In the genomic region with DNA sequence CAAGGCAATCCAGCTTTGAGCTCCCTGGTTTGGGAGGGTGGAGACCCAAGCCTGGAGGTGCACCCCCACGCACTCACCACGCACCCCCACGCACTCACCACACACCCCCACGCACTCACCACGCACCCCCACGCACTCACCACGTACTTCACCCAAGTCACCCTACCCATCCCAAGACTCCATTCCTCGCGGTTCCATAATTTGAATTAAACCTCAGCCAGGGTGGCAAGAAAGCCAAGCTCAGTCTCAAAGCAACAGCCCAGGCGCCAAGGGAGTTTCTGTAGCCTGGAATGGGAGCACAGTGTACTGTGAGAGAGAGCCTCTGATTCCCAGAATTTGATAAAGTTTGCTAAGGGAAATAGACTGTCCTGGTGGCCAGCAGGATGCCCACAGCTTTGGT, we compare ENCODE assay signal across 30 mouse cellular contexts. TPM values are rescaled to one million over a fixed set of nuclear protein-coding genes. Genes with fewer than 3 reads are reported as not detected.
DNase-seq lines count a peak whose midpoint lies in the region; ATAC-seq and TF ChIP-seq lines count a peak whose summit lies in the region.
"Had no signal": no experiment of that assay in that cellular context is flagged by ENCODE, and none has a peak within 500 bp of the region (broad histone marks: within the 10 kb centered on the region; RNA-seq: fewer than 3 reads in every experiment).

No protein-coding gene starts in this region.

- no peak overlapping the region for H3K9ac ChIP-seq in forebrain, embryonic 12.5 days
- no peak overlapping the region for H3K9ac ChIP-seq in forebrain, postnatal 0 days
- H3K9ac ChIP-seq in heart, embryonic 14.5 days (ENCODE audit: low read length) = no peak overlapping the region
- no peak overlapping the region for H3K9ac ChIP-seq in heart, embryonic 11.5 days (ENCODE audit: low read depth, low read length)
- H3K9ac ChIP-seq in embryonic facial prominence, embryonic 11.5 days (replicated peaks; ENCODE audit: low read length) = peak overlapping the region; percentile 42
- peak overlapping the region; percentile 85 for H3K9ac ChIP-seq in embryonic facial prominence, embryonic 14.5 days (ENCODE audit: low read depth, low read length)
- H3K9ac ChIP-seq: heart, embryonic 12.5 days; hindbrain, embryonic 14.5 days had no signal

- no peak for ATAC-seq in forebrain, embryonic 12.5 days (ENCODE audit: low FRiP score)
- no peak for ATAC-seq in forebrain, postnatal 0 days
- 0 out of 2 replicates have a peak, but pooled peaks have one; percentile 17 for ATAC-seq in heart, embryonic 14.5 days (ENCODE audit: insufficient number of reproducible peaks, insufficient read depth, low FRiP score, low read depth)
- ATAC-seq in heart, embryonic 11.5 days (replicated peaks; ENCODE audit: insufficient number of reproducible peaks, low FRiP score, low TSS enrichment) = no peak
- ATAC-seq in embryonic facial prominence, embryonic 11.5 days (replicated peaks; ENCODE audit: insufficient number of reproducible peaks, low FRiP score, low TSS enrichment, low read depth) = no peak
- no peak for ATAC-seq in embryonic facial prominence, embryonic 14.5 days (ENCODE audit: low read depth)
- ATAC-seq: hindbrain, postnatal 0 days; inflammation-experienced regulatory T-cells, adult 6 months; intestine, embryonic 16.5 days; Patski had no signal

- 2% methylated on average over 10 of the region's 10 CpGs for WGBS in forebrain, embryonic 12.5 days
- WGBS in forebrain, postnatal 0 days = 1% methylated on average over 10 of the region's 10 CpGs
- WGBS in heart, embryonic 14.5 days = 3% methylated on average over 10 of the region's 10 CpGs
- 2% methylated on average over 10 of the region's 10 CpGs for WGBS in heart, embryonic 11.5 days (ENCODE audit: insufficient replicate concordance)
- 5% methylated on average over 10 of the region's 10 CpGs for WGBS in embryonic facial prominence, embryonic 11.5 days
- WGBS in embryonic facial prominence, embryonic 14.5 days = 4% methylated on average over 10 of the region's 10 CpGs

- peaks cover 83% of the 10 kb centered on the region for H3K27me3 ChIP-seq in forebrain, embryonic 12.5 days
- H3K27me3 ChIP-seq in forebrain, postnatal 0 days (ENCODE audit: insufficient read depth, low read length) = peaks cover 59% of the 10 kb centered on the region
- peaks cover 76% of the 10 kb centered on the region for H3K27me3 ChIP-seq in heart, embryonic 14.5 days (ENCODE audit: control insufficient read depth, insufficient read depth, low read length)
- H3K27me3 ChIP-seq in heart, embryonic 11.5 days (ENCODE audit: control insufficient read depth, insufficient read depth, low read length) = peaks cover 68% of the 10 kb centered on the region
- H3K27me3 ChIP-seq in embryonic facial prominence, embryonic 11.5 days (ENCODE audit: control insufficient read depth, insufficient read depth, low read length) = peaks cover 21% of the 10 kb centered on the region
- H3K27me3 ChIP-seq in embryonic facial prominence, embryonic 14.5 days (replicated peaks; ENCODE audit: control insufficient read depth, insufficient read depth, low read length) = peaks cover 69% of the 10 kb centered on the region

- no peak overlapping the region for H3K27ac ChIP-seq in forebrain, embryonic 12.5 days
- no peak overlapping the region for H3K27ac ChIP-seq in forebrain, postnatal 0 days (ENCODE audit: low read depth, low read length)
- H3K27ac ChIP-seq in heart, embryonic 14.5 days (replicated peaks in 1 of 2; ENCODE audit: control insufficient read depth in 1 of 2, insufficient read depth in 1 of 2, low read depth in 2 of 2, low read length in 2 of 2) = no peak overlapping the region
- H3K27ac ChIP-seq in heart, embryonic 11.5 days (ENCODE audit: low read depth, low read length) = no peak overlapping the region
- no peak overlapping the region for H3K27ac ChIP-seq in embryonic facial prominence, embryonic 11.5 days (replicated peaks; ENCODE audit: low read depth, low read length)
- H3K27ac ChIP-seq in embryonic facial prominence, embryonic 14.5 days (replicated peaks; ENCODE audit: low read depth, low read length) = peak overlapping the region; percentile 91; the same call in 1 of the 2 replicates
- H3K27ac ChIP-seq: heart, adult 2 months; hindbrain, embryonic 14.5 days; hindbrain, postnatal 0 days had no signal

- no peak overlapping the region; the same call in 1 of the 2 replicates for H3K4me3 ChIP-seq in forebrain, embryonic 12.5 days (replicated peaks)
- H3K4me3 ChIP-seq in forebrain, postnatal 0 days (ENCODE audit: low read depth, low read length) = no peak overlapping the region
- H3K4me3 ChIP-seq in heart, embryonic 14.5 days (ENCODE audit: control insufficient read depth in 1 of 2, insufficient read depth in 1 of 2, low read depth in 1 of 2, low read length in 2 of 2) = no peak overlapping the region
- H3K4me3 ChIP-seq in heart, embryonic 11.5 days (ENCODE audit: low read depth, low read length) = no peak overlapping the region
- H3K4me3 ChIP-seq in embryonic facial prominence, embryonic 11.5 days (ENCODE audit: low read depth, low read length) = peak overlapping the region; percentile 23
- H3K4me3 ChIP-seq in embryonic facial prominence, embryonic 14.5 days (ENCODE audit: low read depth, low read length) = peak overlapping the region; percentile 59
- H3K4me3 ChIP-seq: erythroblast, embryonic 14.5 days; heart, adult 2 months; heart, embryonic 12.5 days had no signal

- H3K4me2 ChIP-seq in forebrain, embryonic 12.5 days = 0 out of 2 replicates have a peak overlapping the region, but pooled peaks have one; percentile 13
- no peak overlapping the region for H3K4me2 ChIP-seq in forebrain, postnatal 0 days (ENCODE audit: low read depth)
- no peak overlapping the region for H3K4me2 ChIP-seq in heart, embryonic 14.5 days (ENCODE audit: low read length)
- H3K4me2 ChIP-seq in heart, embryonic 11.5 days = no peak overlapping the region
- H3K4me2 ChIP-seq in embryonic facial prominence, embryonic 11.5 days (ENCODE audit: low read depth, low read length) = peak overlapping the region; percentile 23; the same call in 1 of the 2 replicates
- peak overlapping the region; percentile 70 for H3K4me2 ChIP-seq in embryonic facial prominence, embryonic 14.5 days (ENCODE audit: low read depth, low read length)
- H3K4me2 ChIP-seq: heart, embryonic 12.5 days; hindbrain, embryonic 14.5 days had no signal

- H3K36me3 ChIP-seq in forebrain, embryonic 12.5 days (replicated peaks) = no peaks in the 10 kb centered on the region
- H3K36me3 ChIP-seq in forebrain, postnatal 0 days (ENCODE audit: insufficient read depth) = no peaks in the 10 kb centered on the region
- H3K36me3 ChIP-seq in heart, embryonic 14.5 days (ENCODE audit: control insufficient read depth, insufficient read depth, low read length) = no peaks in the 10 kb centered on the region
- H3K36me3 ChIP-seq in heart, embryonic 11.5 days (ENCODE audit: control insufficient read depth, insufficient read depth, low read length) = no peaks in the 10 kb centered on the region
- H3K36me3 ChIP-seq in embryonic facial prominence, embryonic 11.5 days (replicated peaks; ENCODE audit: control insufficient read depth, insufficient read depth, low read depth, low read length) = no peaks in the 10 kb centered on the region
- H3K36me3 ChIP-seq in embryonic facial prominence, embryonic 14.5 days (ENCODE audit: control insufficient read depth, insufficient read depth, low read length) = no peaks in the 10 kb centered on the region
- H3K36me3 ChIP-seq: G1E; heart, embryonic 12.5 days had no signal

- no peak for TF ChIP-seq CTCF in forebrain, postnatal 0 days (IDR thresholded peaks at IDR 0.05; ENCODE audit: low read depth)

- no peak for DNase-seq in forebrain, postnatal 0 days
- no peak for DNase-seq in embryonic facial prominence, embryonic 11.5 days (ENCODE audit: low spot score)
- no peak for DNase-seq in embryonic facial prominence, embryonic 14.5 days (ENCODE audit: low spot score)
- no peak for DNase-seq in thymus, adult 18-20 months
- DNase-seq in adrenal gland, postnatal 36 days = no peak
- DNase-seq: adrenal gland, postnatal 10 days; B cell, adult 2 months; cerebellum, adult 11-12 months; cerebellum, adult 8-10 months; cerebellum, postnatal 10 days; cerebellum, postnatal 36 days; embryo, embryonic 11 days; gastrocnemius, postnatal 25 days; heart, adult 2 months; heart, postnatal 14 days; heart, postnatal 4 days; kidney, adult 18-20 months; kidney, adult 9 months had no signal

- H3K9me3 ChIP-seq in forebrain, embryonic 12.5 days = no peaks in the 10 kb centered on the region
- H3K9me3 ChIP-seq in forebrain, postnatal 0 days (ENCODE audit: low read length) = no peaks in the 10 kb centered on the region
- no peaks in the 10 kb centered on the region for H3K9me3 ChIP-seq in heart, embryonic 14.5 days (ENCODE audit: control insufficient read depth, low read length)
- no peaks in the 10 kb centered on the region for H3K9me3 ChIP-seq in heart, embryonic 11.5 days (replicated peaks; ENCODE audit: control insufficient read depth, low read length)
- H3K9me3 ChIP-seq in embryonic facial prominence, embryonic 11.5 days (replicated peaks; ENCODE audit: control insufficient read depth, low read length) = no peaks in the 10 kb centered on the region
- no peaks in the 10 kb centered on the region for H3K9me3 ChIP-seq in embryonic facial prominence, embryonic 14.5 days (ENCODE audit: control insufficient read depth, low read length)
- H3K9me3 ChIP-seq: heart, embryonic 12.5 days had no signal

- H3K4me1 ChIP-seq in forebrain, embryonic 12.5 days = peaks cover 15% of the 10 kb centered on the region
- H3K4me1 ChIP-seq in forebrain, postnatal 0 days (ENCODE audit: insufficient read depth) = no peaks in the 10 kb centered on the region
- peaks cover 4 to 5% of the 10 kb centered on the region in 2 experiments; a peak in 3 of 4 replicates for H3K4me1 ChIP-seq in heart, embryonic 14.5 days (ENCODE audit: control insufficient read depth in 2 of 2, insufficient read depth in 2 of 2, low read length in 2 of 2)
- H3K4me1 ChIP-seq in heart, embryonic 11.5 days (ENCODE audit: control insufficient read depth, insufficient read depth, low read length) = peaks cover 10% of the 10 kb centered on the region; the same call in 1 of the 2 replicates
- peaks cover 6% of the 10 kb centered on the region; the same call in 1 of the 2 replicates for H3K4me1 ChIP-seq in embryonic facial prominence, embryonic 11.5 days (ENCODE audit: control insufficient read depth, insufficient read depth, low read length)
- peaks cover 3% of the 10 kb centered on the region; the same call in 1 of the 2 replicates for H3K4me1 ChIP-seq in embryonic facial prominence, embryonic 14.5 days (ENCODE audit: control insufficient read depth, insufficient read depth, low read length)

RNA-seq across cellular contexts. Expression of a gene that starts 4.3 kb away (rescaled TPM):
- 25.0 and 55.4 TPM in 2 replicates for polyA plus RNA-seq in forebrain, embryonic 12.5 days (2016; fragmentation: Nextera tagmentation; extraction: Ambion mirVana)
- total RNA-seq in forebrain, postnatal 0 days (2014; rRNA removed) = 13.4 and 24.2 TPM in 2 replicates
- polyA plus RNA-seq in forebrain, postnatal 0 days (2015; fragmentation: Nextera tagmentation; extraction: Ambion mirVana) = 18.9 and 21.6 TPM in 2 replicates
- 0.23 and 0.38 TPM in 2 replicates for polyA plus RNA-seq in heart, embryonic 14.5 days (2014; fragmentation: Nextera tagmentation; extraction: Ambion mirVana)
- 0.27 and 0.59 TPM in 2 replicates for polyA plus RNA-seq in heart, embryonic 11.5 days (2014; fragmentation: Nextera tagmentation; extraction: Ambion mirVana)
- 55.2 and 73.1 TPM in 2 replicates for polyA plus RNA-seq in embryonic facial prominence, embryonic 11.5 days (2014; fragmentation: Nextera tagmentation; extraction: Ambion mirVana)
- polyA plus RNA-seq in embryonic facial prominence, embryonic 14.5 days (2014; fragmentation: Nextera tagmentation; extraction: Ambion mirVana) = 12.0 and 15.1 TPM in 2 replicates
- under 1 TPM; 0.69 to 0.89 TPM for total RNA-seq in adrenal gland, postnatal 36 days (2021)
- total RNA-seq: CH12.LX; gastrocnemius, postnatal 25 days; heart, adult 2 months; heart, postnatal 14 days; heart, postnatal 4 days; hindbrain, postnatal 0 days had no signal
- polyA plus RNA-seq: erythroblast, embryonic 14.5 days; G1E; heart, embryonic 12.5 days; hindbrain, embryonic 14.5 days; inflammation-experienced regulatory T-cells, adult 6 months; intestine, embryonic 16.5 days; Patski had no signal

Comparison
In these comparisons a context has a peak if more than half of its experiments do, and no peak if none do; other contexts are left out.
1. H3K4me2 ChIP-seq: peak in forebrain, embryonic 12.5 days (single experiment), embryonic facial prominence, embryonic 11.5 days (single experiment) and embryonic facial prominence, embryonic 14.5 days (single experiment); none in forebrain, postnatal 0 days (single experiment), heart, embryonic 14.5 days (single experiment) and heart, embryonic 11.5 days (single experiment).
2. H3K4me3 ChIP-seq: peak in embryonic facial prominence, embryonic 11.5 days (single experiment) and embryonic facial prominence, embryonic 14.5 days (single experiment); none in forebrain, embryonic 12.5 days (single experiment), forebrain, postnatal 0 days (single experiment), heart, embryonic 14.5 days (0 of 2) and heart, embryonic 11.5 days (single experiment).
3. H3K9ac ChIP-seq: peak in embryonic facial prominence, embryonic 11.5 days (single experiment) and embryonic facial prominence, embryonic 14.5 days (single experiment); none in forebrain, embryonic 12.5 days (single experiment), forebrain, postnatal 0 days (single experiment), heart, embryonic 14.5 days (single experiment) and heart, embryonic 11.5 days (single experiment).